Mouse (Mus musculus) gastrocnemius, postnatal 4 days (tissue): Measurements from ENCODE around the gene Hrh2. TPM values are rescaled to one million over a fixed set of nuclear protein-coding genes. Genes with fewer than 3 reads are reported as not detected.

ENCODE experiments used
- DNase-seq, 2 experiments: peaks; one replicate each; pipeline ENCODE4 v3.0.0; 2021 to 2022; ENCODE audit warnings: low spot score in 2 of 2, mixed read lengths in 2 of 2
- total RNA-seq, 2 experiments: library from RNA; stranded (reverse); gene quantifications; 2 replicates each; pipeline ENCODE4 v1.2.3; 2021

Gene Hrh2
- total RNA-seq, 2 experiments from 2014 or later, result 0.05 to 0.10 TPM

DNA sequence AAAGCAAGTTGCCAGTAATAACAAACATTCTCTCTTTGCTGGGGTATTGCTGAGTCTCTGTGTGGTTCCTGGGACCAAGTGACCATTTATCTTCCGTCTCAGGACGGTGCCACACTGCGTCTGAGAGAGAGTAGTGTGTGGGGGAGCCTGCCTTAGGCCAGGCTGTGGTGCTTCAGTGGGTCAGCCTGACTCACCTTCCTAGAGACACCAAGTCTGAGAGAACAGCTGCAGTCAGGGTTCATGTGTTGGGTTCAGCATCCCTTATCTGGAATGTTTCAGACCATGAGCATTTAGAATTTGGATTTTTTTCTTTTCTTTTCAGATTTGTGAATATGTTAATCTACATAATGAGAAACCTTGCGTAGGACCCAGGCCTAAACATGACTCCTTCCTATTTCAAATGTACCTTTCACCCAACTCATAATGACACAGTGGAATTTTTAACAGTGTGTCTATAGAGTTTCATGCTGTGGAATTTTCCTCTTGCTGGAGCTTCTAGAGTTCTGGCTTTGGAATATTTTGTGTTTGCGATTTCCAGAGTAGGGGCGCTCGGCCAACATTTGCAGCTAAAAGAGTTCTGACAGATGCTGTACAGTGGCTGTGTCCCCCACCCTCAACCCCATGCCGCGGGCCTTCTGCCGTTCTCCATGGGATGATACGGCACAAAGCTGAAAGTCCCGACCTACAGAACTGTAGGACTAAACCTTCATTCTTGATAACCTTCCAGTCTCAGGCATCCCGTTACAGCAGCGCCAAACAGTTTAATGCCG lies 71.0 kb downstream of the Hrh2 start:
- no peak for DNase-seq

DNA sequence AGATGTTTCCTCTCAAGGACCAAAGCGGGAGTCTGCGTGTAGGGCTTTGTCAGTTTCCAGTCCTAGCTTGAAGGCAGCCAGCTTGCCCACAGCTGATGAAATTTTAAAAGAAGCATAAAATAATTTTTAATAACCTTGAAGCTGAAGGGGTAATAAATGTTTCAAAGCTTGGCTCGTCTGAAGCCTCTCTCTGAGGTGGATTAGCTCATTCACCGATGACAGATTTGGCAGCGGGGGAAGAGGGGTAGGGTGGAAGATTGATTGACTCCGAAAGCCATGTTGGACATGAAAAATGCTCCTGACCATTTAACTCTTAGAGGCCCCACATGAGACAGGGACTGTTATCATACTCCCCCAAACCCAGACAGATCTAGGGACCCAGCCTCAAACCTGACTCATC lies 71.7 kb downstream of the Hrh2 start:
- no peak for DNase-seq

DNA sequence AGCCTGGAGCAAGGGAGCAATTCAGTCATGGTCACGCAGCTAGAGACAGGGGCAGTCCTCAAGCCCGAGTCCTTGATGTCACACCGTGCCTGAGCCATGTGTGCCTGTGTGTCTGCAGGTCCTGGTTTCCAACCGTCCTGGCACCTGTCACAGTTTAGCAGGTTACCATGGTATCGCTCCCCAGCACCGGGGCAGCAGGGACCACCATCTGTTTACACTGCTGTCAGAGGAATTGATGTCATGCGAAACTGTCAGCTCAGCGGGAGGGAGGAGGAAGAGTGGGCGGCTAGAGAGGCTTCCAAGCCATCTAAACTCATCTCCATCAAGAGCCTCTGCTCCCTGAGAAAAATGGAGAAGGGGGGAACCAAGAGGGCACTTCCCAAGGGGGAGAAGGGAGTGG lies 74.5 kb downstream of the Hrh2 start:
- DNase-seq, result no peak

DNA sequence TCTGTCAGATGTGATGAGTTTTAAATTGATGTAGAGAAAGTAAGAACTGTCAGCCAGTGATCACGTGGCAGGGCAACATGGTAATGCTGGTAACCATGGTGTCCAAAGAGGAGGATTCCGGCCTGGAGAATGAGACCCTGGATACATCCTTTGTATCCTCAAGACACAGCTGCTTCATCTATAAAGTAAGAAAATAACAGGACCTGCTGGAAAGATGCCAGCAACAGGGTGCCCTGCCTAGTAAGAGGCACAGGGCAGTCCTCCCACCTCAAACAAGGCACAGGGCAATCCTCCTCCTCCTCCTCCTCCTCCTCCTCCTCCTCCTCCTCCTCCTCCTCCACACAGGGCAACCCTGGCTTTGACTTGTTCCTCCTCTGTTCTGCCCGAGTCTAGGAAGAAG lies 77.2 kb downstream of the Hrh2 start:
- DNase-seq, result no peak

DNA sequence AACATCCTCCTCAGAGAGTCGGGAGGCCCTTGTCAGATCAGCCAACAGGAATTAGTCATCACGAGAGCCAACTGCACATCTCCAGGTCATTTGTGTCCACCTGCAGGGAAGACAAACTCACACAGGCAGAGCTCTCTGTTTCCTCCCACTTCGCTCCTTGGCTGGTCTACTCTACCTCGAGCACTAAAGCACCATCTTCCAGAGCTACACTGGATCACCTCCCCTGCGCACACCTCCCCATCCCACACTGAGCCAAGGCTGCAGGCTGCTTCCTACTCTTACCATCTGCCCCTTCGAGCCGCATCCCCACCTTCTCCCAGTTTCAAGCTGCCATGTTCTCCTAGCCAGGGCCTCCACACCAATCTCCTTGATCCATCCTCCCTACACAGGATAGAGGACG lies 77.7 kb downstream of the Hrh2 start:
- DNase-seq, result no peak

DNA sequence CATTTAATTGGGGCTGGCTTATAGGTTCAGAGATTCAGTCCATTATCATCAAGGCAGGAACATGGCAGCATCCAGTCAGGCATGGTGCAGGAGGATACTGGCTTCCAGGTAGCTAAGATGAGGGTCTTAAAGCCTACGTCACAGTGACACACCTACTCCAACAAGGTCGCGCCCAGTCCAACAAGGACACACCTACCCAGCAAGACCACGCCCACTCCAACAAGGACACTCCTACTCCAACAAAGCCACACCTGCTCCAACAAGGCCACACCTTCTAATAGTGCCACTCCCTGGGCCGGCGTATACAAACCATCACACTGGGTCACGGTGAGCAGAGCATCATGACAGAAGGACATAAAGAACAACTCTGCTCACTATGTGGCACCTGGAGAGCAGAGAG lies 80.1 kb downstream of the Hrh2 start:
- no peak for DNase-seq

DNA sequence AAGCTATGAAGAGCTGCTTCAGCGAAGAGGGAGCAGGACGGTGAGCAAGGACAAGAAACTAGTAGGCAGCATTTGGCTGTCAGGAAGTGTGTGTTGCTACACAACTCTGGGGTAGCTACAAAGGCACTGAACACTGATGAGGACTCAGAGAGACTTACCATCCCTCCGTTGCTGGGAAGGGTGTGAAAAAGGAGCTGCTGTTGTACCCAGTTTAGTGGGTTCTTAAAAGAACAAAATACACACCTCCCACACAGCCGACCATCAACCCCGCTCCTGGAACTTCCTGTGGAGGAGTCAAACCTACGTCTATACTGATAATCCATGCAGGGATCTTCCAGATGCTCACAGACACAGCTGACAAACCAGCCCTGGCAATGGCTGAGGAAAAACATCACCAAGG lies 85.5 kb downstream of the Hrh2 start:
- DNase-seq, result no peak

DNA sequence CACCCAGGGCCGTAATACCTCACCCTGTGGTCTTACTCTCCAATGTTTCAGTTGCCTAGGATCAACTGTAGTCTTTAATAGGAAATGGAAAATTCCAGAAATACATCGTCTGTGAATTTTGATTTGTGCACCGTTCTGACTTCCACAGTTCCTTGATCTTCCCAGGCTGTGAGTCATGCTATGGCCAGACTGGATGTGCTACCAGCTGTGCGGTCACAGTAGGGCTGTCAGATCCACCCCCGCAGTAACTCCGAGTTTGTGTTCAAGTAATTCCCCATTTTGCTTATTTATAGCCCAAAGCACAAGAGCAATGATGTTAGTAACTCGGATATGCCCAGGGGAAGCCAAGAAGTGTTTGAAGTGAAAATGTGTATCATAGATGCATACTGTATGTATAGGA lies 88.4 kb downstream of the Hrh2 start:
- DNase-seq, result no peak

DNA sequence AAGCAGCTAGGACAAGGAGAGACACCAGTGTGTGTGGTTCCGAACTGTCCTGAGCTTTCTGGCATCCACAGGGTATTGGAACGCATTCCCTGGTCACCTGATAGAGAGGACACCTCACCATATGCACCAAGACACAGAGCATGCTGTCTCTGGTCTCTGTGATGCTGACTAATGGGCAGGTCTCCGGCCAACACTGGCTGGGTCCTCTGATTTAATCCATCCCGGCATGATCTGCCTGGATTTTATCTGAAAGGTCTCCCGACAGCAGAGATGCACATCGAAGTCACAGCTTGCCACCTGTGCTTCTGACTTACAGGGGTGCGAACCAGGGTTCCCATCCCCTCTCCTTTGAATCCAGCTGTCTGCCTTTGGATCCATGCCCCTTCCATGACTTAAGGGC lies 89.2 kb downstream of the Hrh2 start:
- no peak for DNase-seq

DNA sequence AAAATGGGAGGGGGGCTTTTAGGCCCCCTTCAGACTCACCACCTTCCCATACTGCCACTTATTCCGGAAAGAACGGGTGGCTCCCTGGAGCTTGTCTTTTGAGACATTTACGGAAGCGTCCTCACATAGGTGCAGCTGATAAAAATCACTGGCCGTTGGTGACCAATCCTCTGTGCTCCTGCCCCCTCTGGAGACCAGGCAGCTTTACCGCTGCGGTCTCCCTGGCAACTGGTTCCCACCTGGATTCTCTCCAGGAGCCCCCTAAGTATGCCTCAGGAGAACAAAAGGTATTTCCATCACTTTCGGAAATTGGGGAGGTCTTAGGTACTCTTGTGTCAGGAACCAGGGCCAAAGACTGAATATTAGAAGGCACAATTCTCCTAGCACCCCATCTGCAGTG lies 89.7 kb downstream of the Hrh2 start:
- no peak for DNase-seq

DNA sequence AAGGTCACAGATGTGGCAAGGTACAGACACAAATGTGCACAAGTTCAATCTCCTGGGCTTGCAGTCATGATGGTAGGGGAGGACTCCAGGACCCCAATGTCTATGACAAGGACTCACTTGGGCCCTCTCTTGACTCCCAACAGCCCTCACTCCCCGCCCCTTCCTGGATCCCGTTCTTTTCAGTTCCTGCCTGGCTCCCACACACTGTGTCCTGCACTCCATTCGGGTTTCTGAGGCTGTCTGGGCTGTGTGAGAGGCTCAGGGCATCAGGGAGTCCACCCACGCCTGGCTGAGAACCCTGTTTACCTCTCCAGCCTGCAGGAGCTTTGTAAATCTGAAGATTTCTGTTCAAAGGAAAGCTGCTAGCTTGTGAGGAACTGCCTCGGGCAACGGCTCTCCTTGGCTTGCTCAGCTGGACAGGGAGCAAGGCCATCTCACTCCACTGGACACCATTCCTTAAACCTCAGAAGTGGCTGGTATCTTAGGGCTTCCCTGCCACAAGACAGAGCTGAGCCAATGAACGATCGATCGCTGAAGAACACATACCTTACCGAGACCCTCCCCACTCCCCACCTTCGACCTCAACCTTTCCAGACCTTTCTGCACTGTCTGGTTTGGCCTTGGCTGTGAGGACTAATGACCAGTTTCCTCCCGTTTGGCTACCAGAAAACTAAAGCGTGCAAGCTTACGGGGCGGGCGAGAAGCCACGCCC lies 90.4 kb downstream of the Hrh2 start:
- DNase-seq, result no peak

DNA sequence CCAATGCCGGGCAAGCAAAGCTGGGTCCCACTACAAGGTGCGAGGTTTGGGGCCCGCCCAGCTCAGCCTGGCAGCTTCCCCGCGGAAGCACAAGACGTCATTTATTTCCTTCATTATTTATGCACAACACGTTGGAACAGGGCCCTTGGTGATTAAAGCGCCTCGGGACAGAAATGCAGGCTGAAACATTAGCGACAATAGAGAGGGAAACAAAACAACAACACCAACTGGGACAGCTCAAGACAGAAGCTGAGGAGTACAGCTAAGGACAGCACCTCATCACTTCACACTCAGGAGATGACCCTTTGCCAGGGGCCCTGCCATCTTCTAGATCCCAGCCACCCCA lies 90.9 kb downstream of the Hrh2 start:
- no peak for DNase-seq

Other genes starting within 250 kb of the Hrh2 start
- under 1 TPM; 0.57 to 0.66 TPM for gene Drd1, start 136.4 kb upstream of the Hrh2 start, total RNA-seq
- gene Sfxn1, start 120.3 kb upstream of the Hrh2 start, total RNA-seq, result 10 to 100 TPM; 13.5 to 14.8 TPM
- 10 to 100 TPM; 12.8 to 13.4 TPM for gene Cplx2, start 179.2 kb downstream of the Hrh2 start, total RNA-seq